Comparison of ENCODE assay signal across 23 mouse cellular contexts in genomic region chr1:67894749-67895293, GRCm38 (mm10).
DNase-seq lines count a peak whose midpoint lies in the region; ATAC-seq lines count a peak whose summit lies in the region.
"Had no signal": no experiment of that assay in that cellular context is flagged by ENCODE, and none has a peak within 500 bp of the region (broad histone marks: within the 10 kb centered on the region; RNA-seq: fewer than 3 reads in every experiment).

No protein-coding gene starts in this region.

- H3K27me3 ChIP-seq in midbrain, embryonic 11.5 days (ENCODE audit: control insufficient read depth, insufficient read depth, low read length) = no peaks in the 10 kb centered on the region
- no peaks in the 10 kb centered on the region for H3K27me3 ChIP-seq in midbrain, embryonic 10.5 days (ENCODE audit: low read depth, poor library complexity, severe bottlenecking)
- H3K27me3 ChIP-seq in forebrain, embryonic 11.5 days (ENCODE audit: control insufficient read depth, insufficient read depth, low read length) = no peaks in the 10 kb centered on the region
- no peaks in the 10 kb centered on the region for H3K27me3 ChIP-seq in forebrain, embryonic 15.5 days
- H3K27me3 ChIP-seq: embryonic facial prominence, embryonic 12.5 days; heart, embryonic 15.5 days had no signal

- peak; percentile 33; the same call in 1 of the 2 replicates for ATAC-seq in midbrain, embryonic 11.5 days (ENCODE audit: low FRiP score)
- ATAC-seq in forebrain, embryonic 11.5 days (replicated peaks; ENCODE audit: low FRiP score) = peak; percentile 71
- ATAC-seq in forebrain, embryonic 15.5 days (replicated peaks) = 0 out of 2 replicates have a peak, but pooled peaks have one; percentile 29
- ATAC-seq: CD4-positive, CD25-positive, alpha-beta regulatory T cell, adult 4 months; hindbrain, postnatal 0 days had no signal

- peaks cover 5% of the 10 kb centered on the region; the same call in 1 of the 2 replicates for H3K4me1 ChIP-seq in midbrain, embryonic 11.5 days (ENCODE audit: control insufficient read depth, insufficient read depth, low read length)
- peaks cover 12% of the 10 kb centered on the region for H3K4me1 ChIP-seq in midbrain, embryonic 10.5 days
- H3K4me1 ChIP-seq in forebrain, embryonic 11.5 days (replicated peaks; ENCODE audit: control insufficient read depth, insufficient read depth, low read length) = no peaks in the 10 kb centered on the region; the same call in 1 of the 2 replicates
- no peaks in the 10 kb centered on the region for H3K4me1 ChIP-seq in forebrain, embryonic 15.5 days
- H3K4me1 ChIP-seq: embryonic facial prominence, embryonic 12.5 days; heart, embryonic 15.5 days had no signal

- H3K4me2 ChIP-seq in midbrain, embryonic 11.5 days = no peak overlapping the region
- no peak overlapping the region for H3K4me2 ChIP-seq in forebrain, embryonic 11.5 days (ENCODE audit: low read depth, low read length, severe bottlenecking)
- no peak overlapping the region for H3K4me2 ChIP-seq in forebrain, embryonic 15.5 days (replicated peaks)
- H3K4me2 ChIP-seq: embryonic facial prominence, embryonic 12.5 days; heart, embryonic 11.5 days; heart, embryonic 15.5 days had no signal

- H3K4me3 ChIP-seq in midbrain, embryonic 11.5 days (ENCODE audit: low read depth, low read length) = no peak overlapping the region
- H3K4me3 ChIP-seq in midbrain, embryonic 10.5 days = no peak overlapping the region
- H3K4me3 ChIP-seq in forebrain, embryonic 11.5 days (ENCODE audit: low read depth, low read length) = no peak overlapping the region
- H3K4me3 ChIP-seq in forebrain, embryonic 15.5 days = no peak overlapping the region
- H3K4me3 ChIP-seq: embryonic facial prominence, embryonic 12.5 days; heart, embryonic 15.5 days had no signal

- DNase-seq in embryo, embryonic 10.5 days (ENCODE audit: low spot score) = peak; percentile 15
- no peak for DNase-seq in embryo, embryonic 9.5 days (ENCODE audit: extremely low spot score)
- no peak for DNase-seq in midbrain, embryonic 11.5 days (ENCODE audit: low spot score, missing footprints)
- DNase-seq in midbrain, embryonic 10.5 days (ENCODE audit: low spot score) = no peak
- no peak for DNase-seq in forebrain, embryonic 11.5 days (ENCODE audit: low spot score)
- DNase-seq in adrenal gland, adult 2 months = no peak
- DNase-seq in heart, adult 8-10 months (ENCODE audit: low spot score) = no peak
- DNase-seq: adrenal gland, postnatal 10 days; B cell, adult 2 months; cerebellum, adult 11-12 months; cerebellum, adult 9-10 months; cerebellum, postnatal 25 days; gastrocnemius, postnatal 10 days; heart, adult 18-20 months; heart, postnatal 14 days; kidney, adult 11 months had no signal

- H3K36me3 ChIP-seq in midbrain, embryonic 11.5 days (ENCODE audit: control insufficient read depth, insufficient read depth, low read length) = no peaks in the 10 kb centered on the region
- H3K36me3 ChIP-seq in midbrain, embryonic 10.5 days = no peaks in the 10 kb centered on the region
- no peaks in the 10 kb centered on the region for H3K36me3 ChIP-seq in forebrain, embryonic 11.5 days (ENCODE audit: control insufficient read depth, insufficient read depth, low read length)
- no peaks in the 10 kb centered on the region for H3K36me3 ChIP-seq in forebrain, embryonic 15.5 days
- H3K36me3 ChIP-seq: embryonic facial prominence, embryonic 12.5 days; G1E; heart, embryonic 15.5 days had no signal

- no peak overlapping the region for H3K9ac ChIP-seq in midbrain, embryonic 11.5 days (ENCODE audit: low read length)
- H3K9ac ChIP-seq in forebrain, embryonic 11.5 days (ENCODE audit: low read length) = no peak overlapping the region
- no peak overlapping the region for H3K9ac ChIP-seq in forebrain, embryonic 15.5 days (replicated peaks)
- H3K9ac ChIP-seq: embryonic facial prominence, embryonic 12.5 days; heart, embryonic 15.5 days had no signal

- H3K27ac ChIP-seq in midbrain, embryonic 11.5 days (ENCODE audit: low read depth, low read length) = no peak overlapping the region
- H3K27ac ChIP-seq in midbrain, embryonic 10.5 days (replicated peaks) = no peak overlapping the region
- no peak overlapping the region for H3K27ac ChIP-seq in forebrain, embryonic 11.5 days (ENCODE audit: low read depth, low read length)
- no peak overlapping the region for H3K27ac ChIP-seq in forebrain, embryonic 15.5 days (replicated peaks)
- H3K27ac ChIP-seq: embryonic facial prominence, embryonic 12.5 days; heart, embryonic 15.5 days; hindbrain, postnatal 0 days had no signal

- 76% methylated on average over 1 of the region's 1 CpGs for WGBS in midbrain, embryonic 11.5 days
- WGBS in midbrain, embryonic 10.5 days = 91% methylated on average over 1 of the region's 1 CpGs
- WGBS in forebrain, embryonic 11.5 days = 59% methylated on average over 1 of the region's 1 CpGs
- WGBS in forebrain, embryonic 15.5 days = 59% methylated on average over 1 of the region's 1 CpGs

- H3K9me3 ChIP-seq in midbrain, embryonic 11.5 days (ENCODE audit: control insufficient read depth, low read length) = no peaks in the 10 kb centered on the region
- H3K9me3 ChIP-seq in midbrain, embryonic 10.5 days (replicated peaks) = no peaks in the 10 kb centered on the region
- H3K9me3 ChIP-seq in forebrain, embryonic 11.5 days (ENCODE audit: control insufficient read depth, low read length) = no peaks in the 10 kb centered on the region
- no peaks in the 10 kb centered on the region for H3K9me3 ChIP-seq in forebrain, embryonic 15.5 days
- H3K9me3 ChIP-seq: embryonic facial prominence, embryonic 12.5 days; heart, embryonic 15.5 days had no signal
